Mouse (Mus musculus): ENCODE data around the gene Myt1l.

Gene Myt1l

DNA sequence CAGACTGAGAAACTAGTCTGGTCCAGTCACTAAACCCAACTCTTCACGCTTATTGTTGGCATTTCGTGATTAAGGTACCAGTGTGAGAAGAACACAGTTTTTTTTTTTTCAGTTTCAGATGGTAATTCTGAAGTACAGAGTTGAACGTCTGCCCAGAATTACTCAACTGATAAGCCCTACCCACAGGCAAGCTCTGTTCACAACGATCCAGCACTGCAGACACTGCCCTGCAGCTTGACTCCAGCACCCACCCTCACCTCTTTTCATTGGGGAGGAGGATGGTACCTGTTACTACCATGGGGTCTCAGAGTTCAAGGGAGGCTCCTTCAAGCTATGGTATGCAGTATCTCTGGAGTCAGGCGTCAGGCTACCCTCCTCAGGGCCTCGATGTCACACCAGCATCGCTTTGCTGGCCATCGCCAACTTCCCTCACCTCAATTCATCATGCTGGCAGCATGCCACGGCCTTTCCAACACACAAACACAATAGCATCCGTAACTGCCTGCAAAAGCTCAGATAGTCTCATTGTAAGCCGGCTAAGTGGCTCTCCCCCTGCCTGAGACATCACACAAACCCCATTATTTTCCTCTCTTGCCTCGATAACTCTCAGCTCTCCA is 281.5 kb downstream of the Myt1l start:
- Histone ChIP-seq H3K4me3 (replicated peaks; ENCODE audit: low read length) (no peak overlapping the region), H3K4me1 (replicated peaks; ENCODE audit: low read depth, low read length) (no peaks in the 10 kb centered on the region), H3K9me3 (ENCODE audit: low read length) (no peaks in the 10 kb centered on the region), H3K27me3 (ENCODE audit: insufficient read depth, low read length) (no peaks in the 10 kb centered on the region), H3K36me3 (ENCODE audit: insufficient read depth, low read length) (no peaks in the 10 kb centered on the region)
- TF ChIP-seq CTCF (conservative IDR thresholded peaks at IDR 0.05; ENCODE audit: low read length) (no peak), POU5F1 (IDR thresholded peaks at IDR 0.05; ENCODE audit: borderline replicate concordance, low read length) (no peak), NANOG (IDR thresholded peaks at IDR 0.05; ENCODE audit: borderline replicate concordance, low read length) (no peak)

DNA sequence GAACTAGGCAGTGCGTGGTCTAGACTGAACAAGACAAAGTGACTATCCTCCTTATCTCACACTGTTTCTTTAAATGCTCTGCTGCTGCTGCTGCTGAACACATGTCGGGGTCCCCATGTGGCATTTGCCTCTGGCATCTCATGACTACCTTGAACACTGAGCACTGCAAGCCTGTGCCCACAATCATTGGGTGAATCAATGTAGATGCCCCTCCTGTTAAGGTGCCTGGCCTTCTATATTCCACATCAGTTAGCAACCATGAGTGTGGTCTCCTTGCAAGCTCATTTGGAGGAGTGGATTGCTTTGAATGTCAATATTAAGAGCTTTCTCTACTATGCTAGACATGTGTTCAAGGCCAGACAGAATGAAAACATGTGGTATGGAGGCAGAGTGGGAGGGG is 287.3 kb downstream of the Myt1l start:
- Histone ChIP-seq H3K9me3 (ENCODE audit: low read length) (no peaks in the 10 kb centered on the region), H3K36me3 (ENCODE audit: insufficient read depth, low read length) (no peaks in the 10 kb centered on the region), H3K4me1 (replicated peaks; ENCODE audit: low read depth, low read length) (no peaks in the 10 kb centered on the region), H3K4me3 (replicated peaks; ENCODE audit: low read length) (no peak overlapping the region), H3K27me3 (ENCODE audit: insufficient read depth, low read length) (no peaks in the 10 kb centered on the region)
- TF ChIP-seq CTCF (conservative IDR thresholded peaks at IDR 0.05; ENCODE audit: low read length) (no peak), NANOG (IDR thresholded peaks at IDR 0.05; ENCODE audit: borderline replicate concordance, low read length) (no peak), POU5F1 (IDR thresholded peaks at IDR 0.05; ENCODE audit: borderline replicate concordance, low read length) (no peak)

DNA sequence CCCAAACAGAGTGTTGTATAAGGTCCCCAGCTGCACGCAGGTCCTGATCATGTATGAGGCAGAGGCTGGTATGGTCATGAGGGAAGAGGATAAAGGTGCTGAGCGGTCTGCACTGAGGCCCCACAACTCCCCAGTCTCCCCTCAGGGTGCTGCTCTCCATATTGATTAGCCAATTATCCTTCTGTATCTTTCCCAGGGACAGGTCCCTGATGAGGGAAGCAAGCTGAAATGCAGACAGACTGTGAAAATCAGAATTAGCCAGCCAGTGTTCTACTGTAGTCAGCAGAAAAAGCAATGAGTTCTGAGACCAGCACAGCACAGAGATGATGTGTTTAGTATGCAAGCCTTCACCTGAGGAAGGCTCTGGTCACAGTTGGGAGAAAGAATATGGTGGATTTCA is 287.9 kb downstream of the Myt1l start:
- Histone ChIP-seq H3K36me3 (ENCODE audit: insufficient read depth, low read length) (no peaks in the 10 kb centered on the region), H3K4me1 (replicated peaks; ENCODE audit: low read depth, low read length) (no peaks in the 10 kb centered on the region), H3K9me3 (ENCODE audit: low read length) (no peaks in the 10 kb centered on the region), H3K4me3 (replicated peaks; ENCODE audit: low read length) (no peak overlapping the region), H3K27me3 (ENCODE audit: insufficient read depth, low read length) (no peaks in the 10 kb centered on the region)
- TF ChIP-seq POU5F1 (IDR thresholded peaks at IDR 0.05; ENCODE audit: borderline replicate concordance, low read length) (no peak), NANOG (IDR thresholded peaks at IDR 0.05; ENCODE audit: borderline replicate concordance, low read length) (no peak)

DNA sequence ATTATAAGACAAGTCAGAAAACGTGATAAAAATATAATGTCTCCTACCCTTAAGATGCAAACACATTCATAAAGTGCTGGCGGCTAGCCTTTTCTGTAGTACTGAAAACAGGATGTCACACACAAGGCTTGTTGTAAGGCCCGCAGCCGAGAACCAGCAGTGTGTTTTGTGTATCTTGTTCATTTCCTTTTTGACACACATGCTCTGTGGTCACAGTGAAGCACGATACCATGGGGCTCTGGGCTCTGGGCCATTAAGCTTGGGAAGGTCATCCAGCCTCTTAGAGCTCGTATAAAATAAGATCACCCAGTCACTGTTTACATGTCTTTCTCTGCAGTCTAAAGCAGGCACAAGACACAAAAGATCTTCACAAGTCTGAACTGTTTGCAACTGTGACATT is 288.6 kb downstream of the Myt1l start:
- H3K36me3 ChIP-seq (ENCODE audit: insufficient read depth, low read length), result no peaks in the 10 kb centered on the region
- no peak overlapping the region for H3K4me3 ChIP-seq (replicated peaks; ENCODE audit: low read length)
- H3K9me3 ChIP-seq (ENCODE audit: low read length), result no peaks in the 10 kb centered on the region
- H3K4me1 ChIP-seq (replicated peaks; ENCODE audit: low read depth, low read length), result no peaks in the 10 kb centered on the region
- TF ChIP-seq POU5F1 (IDR thresholded peaks at IDR 0.05; ENCODE audit: borderline replicate concordance, low read length) (no peak), CTCF (conservative IDR thresholded peaks at IDR 0.05; ENCODE audit: low read length) (no peak), NANOG (IDR thresholded peaks at IDR 0.05; ENCODE audit: borderline replicate concordance, low read length) (no peak)
- H3K27me3 ChIP-seq (ENCODE audit: insufficient read depth, low read length), result no peaks in the 10 kb centered on the region

DNA sequence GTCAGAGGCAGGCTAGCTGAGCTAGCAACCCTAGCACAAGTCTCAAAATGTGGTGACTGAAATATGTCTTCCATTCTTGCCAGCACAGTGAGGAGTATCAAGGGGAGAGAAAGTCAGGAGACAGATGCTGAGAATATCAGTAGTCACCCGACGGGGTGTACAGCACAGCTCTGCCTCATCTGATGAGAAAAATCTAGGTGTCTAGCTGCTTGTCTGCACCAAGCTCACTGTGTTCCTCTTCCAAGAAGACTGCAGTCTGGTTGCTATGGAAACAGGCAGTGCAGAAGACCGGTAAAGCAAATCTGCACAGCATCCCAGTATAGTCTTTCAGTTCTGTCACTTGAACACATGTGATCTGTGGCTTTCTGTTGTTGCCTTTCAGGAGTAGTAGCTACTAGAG is 294.0 kb downstream of the Myt1l start:
- TF ChIP-seq POU5F1 (IDR thresholded peaks at IDR 0.05; ENCODE audit: borderline replicate concordance, low read length) (no peak), CTCF (conservative IDR thresholded peaks at IDR 0.05; ENCODE audit: low read length) (no peak), NANOG (IDR thresholded peaks at IDR 0.05; ENCODE audit: borderline replicate concordance, low read length) (no peak)
- Histone ChIP-seq H3K27me3 (ENCODE audit: insufficient read depth, low read length) (no peaks in the 10 kb centered on the region), H3K4me1 (replicated peaks; ENCODE audit: low read depth, low read length) (no peaks in the 10 kb centered on the region), H3K9me3 (ENCODE audit: low read length) (no peaks in the 10 kb centered on the region), H3K4me3 (replicated peaks; ENCODE audit: low read length) (no peak overlapping the region), H3K36me3 (ENCODE audit: insufficient read depth, low read length) (no peaks in the 10 kb centered on the region)

DNA sequence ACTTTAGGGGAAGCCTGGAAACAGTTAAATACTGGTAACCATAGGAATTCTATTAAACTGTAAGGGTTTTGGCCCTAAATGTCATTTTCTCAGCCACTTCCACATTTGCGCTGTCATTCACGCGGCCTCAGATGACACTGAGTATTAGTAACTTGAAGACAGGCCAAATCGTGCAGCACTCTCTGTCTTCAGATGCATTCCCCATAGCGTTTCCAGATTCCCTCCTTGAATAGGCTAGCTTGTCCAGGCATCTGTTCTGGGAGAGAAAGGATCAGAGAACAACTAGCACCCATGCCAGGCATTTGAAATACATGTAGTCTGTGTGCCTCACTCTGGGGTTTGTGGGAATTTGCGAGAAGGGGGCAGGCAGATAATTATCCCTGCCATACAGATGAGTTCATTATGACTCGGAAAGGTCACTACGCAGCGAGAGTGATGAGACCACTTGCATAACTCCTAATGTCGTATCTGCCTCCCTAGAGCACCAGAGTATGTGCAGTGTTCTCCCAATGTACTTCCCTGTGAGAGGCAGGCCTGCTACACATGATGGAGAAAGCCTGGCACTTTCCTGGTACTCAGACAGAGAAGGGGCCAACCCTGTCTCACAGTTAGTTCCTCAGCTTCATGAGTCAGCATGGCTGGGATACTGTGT is 295.7 kb downstream of the Myt1l start:
- no peaks in the 10 kb centered on the region for H3K9me3 ChIP-seq (ENCODE audit: low read length)
- no peaks in the 10 kb centered on the region for H3K36me3 ChIP-seq (ENCODE audit: insufficient read depth, low read length)
- H3K27me3 ChIP-seq (ENCODE audit: insufficient read depth, low read length), result no peaks in the 10 kb centered on the region
- no peak overlapping the region for H3K4me3 ChIP-seq (replicated peaks; ENCODE audit: low read length)
- TF ChIP-seq CTCF (conservative IDR thresholded peaks at IDR 0.05; ENCODE audit: low read length) (no peak), POU5F1 (IDR thresholded peaks at IDR 0.05; ENCODE audit: borderline replicate concordance, low read length) (no peak), NANOG (IDR thresholded peaks at IDR 0.05; ENCODE audit: borderline replicate concordance, low read length) (no peak)
- H3K4me1 ChIP-seq (replicated peaks; ENCODE audit: low read depth, low read length), result no peaks in the 10 kb centered on the region

DNA sequence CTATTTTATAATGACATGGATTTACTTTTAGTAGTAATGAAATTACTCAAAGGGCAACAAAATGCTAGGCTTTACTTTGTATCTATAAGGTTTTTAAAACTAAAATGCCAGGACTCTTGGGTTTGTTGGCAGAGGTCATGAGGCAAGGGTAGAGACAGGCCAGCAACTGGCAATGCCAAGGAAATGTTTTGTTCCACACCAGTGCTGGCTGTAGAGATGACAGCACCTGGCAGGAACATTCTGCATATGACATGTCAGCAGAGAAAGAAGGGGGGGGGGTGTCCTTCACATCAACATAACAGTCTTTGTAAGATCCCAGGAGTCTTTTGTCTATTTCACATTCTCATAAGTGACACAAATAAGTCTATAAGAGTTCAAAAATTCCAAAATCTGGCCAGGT is 302.4 kb downstream of the Myt1l start:
- no peak for TF ChIP-seq NANOG (IDR thresholded peaks at IDR 0.05; ENCODE audit: borderline replicate concordance, low read length)
- TF ChIP-seq CTCF (conservative IDR thresholded peaks at IDR 0.05; ENCODE audit: low read length), result no peak
- TF ChIP-seq POU5F1 (IDR thresholded peaks at IDR 0.05; ENCODE audit: borderline replicate concordance, low read length), result no peak
- Histone ChIP-seq H3K4me1 (replicated peaks; ENCODE audit: low read depth, low read length) (no peaks in the 10 kb centered on the region), H3K9me3 (ENCODE audit: low read length) (no peaks in the 10 kb centered on the region), H3K4me3 (replicated peaks; ENCODE audit: low read length) (no peak overlapping the region), H3K36me3 (ENCODE audit: insufficient read depth, low read length) (no peaks in the 10 kb centered on the region), H3K27me3 (ENCODE audit: insufficient read depth, low read length) (no peaks in the 10 kb centered on the region)

DNA sequence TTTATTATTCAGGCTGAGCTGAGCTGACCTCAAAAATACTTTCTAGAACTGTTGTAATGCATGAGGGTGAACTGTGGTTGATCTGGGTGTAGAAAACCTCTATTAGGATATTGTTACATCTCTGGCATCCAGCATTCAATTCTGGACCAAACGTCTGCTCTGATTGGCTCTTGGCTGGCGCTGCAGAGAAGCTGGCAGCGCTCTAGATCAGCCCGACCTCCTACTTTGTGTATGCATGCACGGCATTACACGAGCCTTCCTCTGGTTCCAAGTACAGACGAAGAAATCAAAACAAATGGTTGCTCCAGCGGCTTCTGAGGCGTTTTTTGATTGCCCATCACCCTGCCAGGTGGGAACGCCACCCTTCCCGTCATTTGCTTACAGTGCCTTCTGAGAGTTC is 303.2 kb downstream of the Myt1l start:
- Histone ChIP-seq H3K27me3 (ENCODE audit: insufficient read depth, low read length) (no peaks in the 10 kb centered on the region), H3K36me3 (ENCODE audit: insufficient read depth, low read length) (no peaks in the 10 kb centered on the region), H3K4me1 (replicated peaks; ENCODE audit: low read depth, low read length) (no peaks in the 10 kb centered on the region), H3K4me3 (replicated peaks; ENCODE audit: low read length) (no peak overlapping the region), H3K9me3 (ENCODE audit: low read length) (no peaks in the 10 kb centered on the region)
- TF ChIP-seq NANOG (IDR thresholded peaks at IDR 0.05; ENCODE audit: borderline replicate concordance, low read length) (no peak), POU5F1 (IDR thresholded peaks at IDR 0.05; ENCODE audit: borderline replicate concordance, low read length) (no peak), CTCF (conservative IDR thresholded peaks at IDR 0.05; ENCODE audit: low read length) (no peak)

All from E14TG2a.4 (cell line).